20 mouse cellular contexts compared by ENCODE assay signal in the genomic region with DNA sequence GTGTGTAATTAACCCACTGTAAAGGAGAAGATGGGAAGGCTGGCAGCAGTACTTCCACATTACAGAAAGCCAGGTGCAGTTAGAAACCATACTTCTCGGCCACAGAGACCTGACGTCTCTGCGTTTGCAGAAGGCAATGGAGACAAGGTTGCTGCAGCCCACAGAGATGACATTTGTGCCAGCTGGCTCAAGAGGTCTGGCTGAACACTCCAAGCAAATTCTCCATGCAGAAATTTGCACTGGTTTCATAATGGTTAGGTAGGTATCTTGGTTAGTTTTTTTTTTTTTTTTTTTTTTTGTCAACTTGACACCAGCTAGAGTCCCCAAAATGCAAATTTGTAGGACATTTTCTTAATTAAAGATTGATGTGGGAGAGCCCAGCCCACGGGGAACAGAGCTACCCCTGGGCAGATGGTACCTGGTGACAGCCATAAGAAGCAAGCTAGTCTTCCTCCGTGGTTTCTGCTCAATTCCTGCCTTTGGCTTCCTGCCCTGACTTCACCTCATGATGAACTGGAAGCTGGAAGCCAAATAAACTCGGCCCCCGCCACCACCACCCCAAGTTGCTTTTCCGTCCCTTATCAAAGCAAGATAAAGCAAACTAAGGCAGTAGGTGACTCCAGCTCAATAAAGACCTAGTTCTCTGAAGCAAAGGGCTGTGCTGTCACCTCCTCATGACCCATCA. TPM values are rescaled to one million over a fixed set of nuclear protein-coding genes. Genes with fewer than 3 reads are reported as not detected.
DNase-seq lines count a peak whose midpoint lies in the region; ATAC-seq lines count a peak whose summit lies in the region.
"Had no signal": no experiment of that assay in that cellular context is flagged by ENCODE, and none has a peak within 500 bp of the region (broad histone marks: within the 10 kb centered on the region; RNA-seq: fewer than 3 reads in every experiment).

No protein-coding gene starts in this region.

- no peak for DNase-seq in embryonic facial prominence, embryonic 10.5 days (ENCODE audit: low spot score)
- DNase-seq in kidney, adult 18-20 months: no peak
- no peak for DNase-seq in hindbrain, embryonic 10.5 days (ENCODE audit: low spot score)
- DNase-seq in forebrain, embryonic 10.5 days (ENCODE audit: extremely low spot score, low spot score): no peak
- DNase-seq: adrenal gland, postnatal 25 days; cerebellum, adult 9-11 months; heart, adult 2 months; lung, adult 2 months; retina, postnatal 1 day; right cerebral cortex, postnatal 4 days; thymus, adult 18-20 months had no signal

- peak overlapping the region; percentile 25 for H3K4me2 ChIP-seq in embryonic facial prominence, embryonic 12.5 days (replicated peaks)
- H3K4me2 ChIP-seq in kidney, embryonic 15.5 days: peak overlapping the region; percentile 40
- peak overlapping the region; percentile 35 for H3K4me2 ChIP-seq in liver, embryonic 12.5 days
- H3K4me2 ChIP-seq: forebrain, embryonic 15.5 days had no signal

- H3K9ac ChIP-seq in embryonic facial prominence, embryonic 12.5 days: no peak overlapping the region
- no peak overlapping the region for H3K9ac ChIP-seq in kidney, embryonic 15.5 days
- no peak overlapping the region for H3K9ac ChIP-seq in liver, embryonic 12.5 days
- H3K9ac ChIP-seq: forebrain, embryonic 15.5 days; midbrain, embryonic 15.5 days had no signal

- no peaks in the 10 kb centered on the region for H3K4me1 ChIP-seq in embryonic facial prominence, embryonic 12.5 days
- no peaks in the 10 kb centered on the region for H3K4me1 ChIP-seq in embryonic facial prominence, embryonic 10.5 days
- H3K4me1 ChIP-seq in kidney, embryonic 15.5 days: 0 out of 2 replicates have a peak, but pooled peaks cover 3% of the 10 kb centered on the region
- no peaks in the 10 kb centered on the region for H3K4me1 ChIP-seq in brown adipose tissue, adult 24 weeks (ENCODE audit: control insufficient read depth, insufficient read depth, insufficient read length, low read length)
- H3K4me1 ChIP-seq in liver, embryonic 12.5 days: no peaks in the 10 kb centered on the region
- H3K4me1 ChIP-seq in hindbrain, embryonic 10.5 days (replicated peaks): no peaks in the 10 kb centered on the region
- 0 out of 2 replicates have a peak, but pooled peaks cover 3% of the 10 kb centered on the region for H3K4me1 ChIP-seq in forebrain, embryonic 10.5 days

- no peak for ATAC-seq in embryonic facial prominence, embryonic 12.5 days (ENCODE audit: insufficient number of reproducible peaks, insufficient read depth, low FRiP score, low TSS enrichment)
- no peak for ATAC-seq in kidney, embryonic 15.5 days (replicated peaks; ENCODE audit: low FRiP score)
- no peak for ATAC-seq in liver, embryonic 12.5 days
- ATAC-seq: forebrain, embryonic 15.5 days; midbrain, embryonic 15.5 days had no signal

- H3K27ac ChIP-seq in embryonic facial prominence, embryonic 12.5 days: no peak overlapping the region
- no peak overlapping the region for H3K27ac ChIP-seq in embryonic facial prominence, embryonic 10.5 days (replicated peaks)
- no peak overlapping the region for H3K27ac ChIP-seq in kidney, embryonic 15.5 days
- no peak overlapping the region for H3K27ac ChIP-seq in brown adipose tissue, adult 24 weeks (replicated peaks; ENCODE audit: low read depth, low read length)
- H3K27ac ChIP-seq in liver, embryonic 12.5 days: no peak overlapping the region
- no peak overlapping the region for H3K27ac ChIP-seq in hindbrain, embryonic 10.5 days
- H3K27ac ChIP-seq in forebrain, embryonic 10.5 days: no peak overlapping the region
- H3K27ac ChIP-seq: forebrain, embryonic 15.5 days; heart, adult 2 months; kidney, postnatal 0 days; midbrain, embryonic 15.5 days had no signal

- 69% methylated on average over 8 of the region's 8 CpGs for WGBS in embryonic facial prominence, embryonic 12.5 days
- WGBS in embryonic facial prominence, embryonic 10.5 days: 74% methylated on average over 8 of the region's 8 CpGs
- WGBS in kidney, embryonic 15.5 days: 62% methylated on average over 8 of the region's 8 CpGs
- 34% methylated on average over 8 of the region's 8 CpGs for WGBS in liver, embryonic 12.5 days (ENCODE audit: insufficient replicate concordance)
- WGBS in hindbrain, embryonic 10.5 days: 78% methylated on average over 8 of the region's 8 CpGs
- WGBS in forebrain, embryonic 10.5 days: 80% methylated on average over 8 of the region's 8 CpGs

- H3K27me3 ChIP-seq in embryonic facial prominence, embryonic 12.5 days: peaks cover 4% of the 10 kb centered on the region; the same call in 1 of the 2 replicates
- H3K27me3 ChIP-seq in embryonic facial prominence, embryonic 10.5 days (replicated peaks; ENCODE audit: low read depth, poor library complexity, severe bottlenecking): peaks cover 6% of the 10 kb centered on the region; the same call in 1 of the 2 replicates
- peaks cover 33% of the 10 kb centered on the region for H3K27me3 ChIP-seq in kidney, embryonic 15.5 days
- H3K27me3 ChIP-seq in liver, embryonic 12.5 days (replicated peaks): peaks cover 20% of the 10 kb centered on the region
- H3K27me3 ChIP-seq in hindbrain, embryonic 10.5 days (ENCODE audit: insufficient read depth, poor library complexity, severe bottlenecking): peaks cover 14% of the 10 kb centered on the region
- H3K27me3 ChIP-seq in forebrain, embryonic 10.5 days (ENCODE audit: poor library complexity, severe bottlenecking): peaks cover 16% of the 10 kb centered on the region

- no peaks in the 10 kb centered on the region for H3K36me3 ChIP-seq in embryonic facial prominence, embryonic 12.5 days
- no peaks in the 10 kb centered on the region for H3K36me3 ChIP-seq in embryonic facial prominence, embryonic 10.5 days (replicated peaks)
- no peaks in the 10 kb centered on the region for H3K36me3 ChIP-seq in kidney, embryonic 15.5 days
- no peaks in the 10 kb centered on the region for H3K36me3 ChIP-seq in liver, embryonic 12.5 days
- no peaks in the 10 kb centered on the region for H3K36me3 ChIP-seq in hindbrain, embryonic 10.5 days
- H3K36me3 ChIP-seq in forebrain, embryonic 10.5 days (replicated peaks): no peaks in the 10 kb centered on the region
- H3K36me3 ChIP-seq: forebrain, embryonic 15.5 days; midbrain, embryonic 15.5 days had no signal

- no peaks in the 10 kb centered on the region for H3K9me3 ChIP-seq in embryonic facial prominence, embryonic 12.5 days
- no peaks in the 10 kb centered on the region for H3K9me3 ChIP-seq in embryonic facial prominence, embryonic 10.5 days
- H3K9me3 ChIP-seq in kidney, embryonic 15.5 days (replicated peaks): no peaks in the 10 kb centered on the region
- no peaks in the 10 kb centered on the region for H3K9me3 ChIP-seq in liver, embryonic 12.5 days (replicated peaks)
- H3K9me3 ChIP-seq in hindbrain, embryonic 10.5 days: no peaks in the 10 kb centered on the region
- no peaks in the 10 kb centered on the region for H3K9me3 ChIP-seq in forebrain, embryonic 10.5 days
- H3K9me3 ChIP-seq: forebrain, embryonic 15.5 days; midbrain, embryonic 15.5 days had no signal

- H3K4me3 ChIP-seq in embryonic facial prominence, embryonic 12.5 days: no peak overlapping the region
- no peak overlapping the region for H3K4me3 ChIP-seq in embryonic facial prominence, embryonic 10.5 days
- H3K4me3 ChIP-seq in kidney, embryonic 15.5 days (replicated peaks): 0 out of 2 replicates have a peak overlapping the region, but pooled peaks have one; percentile 36
- H3K4me3 ChIP-seq in brown adipose tissue, adult 24 weeks (ENCODE audit: insufficient read depth, low read depth, low read length): 0 out of 2 replicates have a peak overlapping the region, but pooled peaks have one; percentile 26
- H3K4me3 ChIP-seq in liver, embryonic 12.5 days: no peak overlapping the region
- no peak overlapping the region for H3K4me3 ChIP-seq in hindbrain, embryonic 10.5 days
- H3K4me3 ChIP-seq in forebrain, embryonic 10.5 days: no peak overlapping the region
- H3K4me3 ChIP-seq: erythroblast, embryonic 14.5 days; forebrain, embryonic 15.5 days; heart, adult 2 months had no signal

RNA-seq across cellular contexts. Expression of gene Topaz1, which starts 14.9 kb away (rescaled TPM):
- not detected in 2 replicates for polyA plus RNA-seq in embryonic facial prominence, embryonic 12.5 days (2016; fragmentation: Nextera tagmentation; extraction: Ambion mirVana)
- not detected in 2 replicates for polyA plus RNA-seq in embryonic facial prominence, embryonic 10.5 days (2016; fragmentation: Nextera tagmentation; extraction: Ambion mirVana)
- polyA plus RNA-seq in kidney, embryonic 15.5 days (2015; fragmentation: Nextera tagmentation; extraction: Ambion mirVana): not detected in 2 replicates
- not detected in 2 replicates for polyA plus RNA-seq in brown adipose tissue, adult 24 weeks (2012; ENCODE audit: insufficient read depth, insufficient read length, missing spikeins)
- not detected in 2 replicates for polyA plus RNA-seq in liver, embryonic 12.5 days (2016; fragmentation: Nextera tagmentation; extraction: Ambion mirVana)
- not detected in 2 replicates for polyA plus RNA-seq in hindbrain, embryonic 10.5 days (2016; fragmentation: Nextera tagmentation; extraction: Ambion mirVana)
- not detected in 2 replicates for polyA plus RNA-seq in forebrain, embryonic 10.5 days (2016; fragmentation: Nextera tagmentation; extraction: Ambion mirVana)
- polyA plus RNA-seq: forebrain, embryonic 15.5 days; heart, adult 2 months; kidney, postnatal 0 days; limb, embryonic 11.5 days; lung, adult 2 months; midbrain, embryonic 15.5 days had no signal

Comparison
In these comparisons a context has a peak if more than half of its experiments do, and no peak if none do; other contexts are left out.
1. H3K4me3 ChIP-seq: peak in kidney, embryonic 15.5 days (single experiment) and brown adipose tissue, adult 24 weeks (single experiment); none in embryonic facial prominence, embryonic 12.5 days (single experiment), embryonic facial prominence, embryonic 10.5 days (single experiment), liver, embryonic 12.5 days (single experiment), hindbrain, embryonic 10.5 days (single experiment) and forebrain, embryonic 10.5 days (single experiment).
2. Peak in every context shown above with its lines, with median percentiles within 50 percentile points of each other: H3K4me2 ChIP-seq.